In the genomic region with DNA sequence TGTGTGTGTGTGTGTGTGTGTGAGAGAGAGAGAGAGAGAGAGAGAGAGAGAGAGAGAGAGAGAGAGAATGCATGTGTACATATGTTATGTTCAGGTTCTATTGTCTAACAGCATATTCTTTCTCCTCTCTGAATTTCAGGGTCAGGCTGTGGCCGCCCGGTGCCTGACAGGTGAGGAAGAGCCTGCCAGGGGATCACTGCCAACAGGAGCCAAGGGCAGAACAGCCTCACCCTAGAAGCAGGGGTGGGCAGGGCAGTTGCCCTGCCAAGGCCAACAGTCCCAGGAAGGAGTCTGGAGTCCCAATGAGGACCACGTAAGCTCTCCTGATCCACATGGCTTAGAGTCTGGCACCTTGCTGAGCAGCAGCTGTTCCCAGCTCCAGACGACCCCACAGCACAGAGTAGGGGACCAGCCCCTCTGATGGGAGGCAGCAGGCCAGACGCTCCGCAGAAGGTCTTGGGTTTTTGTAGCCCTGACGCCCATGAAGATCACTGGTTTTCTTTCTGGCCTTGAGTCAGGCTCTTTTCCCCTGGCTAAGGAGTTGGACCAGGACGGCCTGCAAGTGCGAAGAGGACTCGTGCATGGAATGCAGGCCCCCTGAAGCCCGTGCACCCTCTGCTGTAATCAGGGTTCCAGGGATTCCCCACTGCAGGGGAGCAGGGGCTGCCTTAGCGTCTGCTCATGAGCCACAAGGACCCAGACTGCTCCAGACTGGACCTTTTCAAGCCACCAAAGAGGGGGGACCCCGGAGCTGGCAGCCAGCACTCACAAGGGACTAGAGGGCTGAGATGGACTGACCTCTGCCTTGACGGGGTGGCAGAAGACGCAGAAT, we compare ENCODE assay signal across 14 mouse cellular contexts. TPM values are rescaled to one million over a fixed set of nuclear protein-coding genes. Genes with fewer than 3 reads are reported as not detected.
DNase-seq lines count a peak whose midpoint lies in the region; ATAC-seq and TF ChIP-seq lines count a peak whose summit lies in the region.
"Had no signal": no experiment of that assay in that cellular context is flagged by ENCODE, and none has a peak within 500 bp of the region (broad histone marks: within the 10 kb centered on the region; RNA-seq: fewer than 3 reads in every experiment).

No protein-coding gene starts in this region.

- TF ChIP-seq CTCF in forebrain, postnatal 0 days (IDR thresholded peaks at IDR 0.05; ENCODE audit: low read depth), result no peak

- DNase-seq in forebrain, postnatal 0 days, result no peak
- DNase-seq in cerebellum, adult 18-20 months, result peak; percentile 70 to 73
- no peak for DNase-seq in left cerebral cortex, postnatal 36 days (ENCODE audit: low spot score in 2 of 2)
- DNase-seq in adrenal gland, adult (ENCODE audit: inconsistent age in 2 of 2, low spot score in 1 of 2), result no peak
- DNase-seq: adrenal gland, adult 2 months; gastrocnemius, postnatal 10 days; right cerebral cortex, postnatal 4 days; thymus, adult 2 months had no signal

- H3K4me1 ChIP-seq in forebrain, embryonic 15.5 days, result no peaks in the 10 kb centered on the region
- H3K4me1 ChIP-seq in forebrain, postnatal 0 days (ENCODE audit: insufficient read depth), result no peaks in the 10 kb centered on the region
- H3K4me1 ChIP-seq in midbrain, embryonic 13.5 days (replicated peaks), result peaks cover 10% of the 10 kb centered on the region; the same call in 1 of the 2 replicates
- H3K4me1 ChIP-seq in midbrain, embryonic 15.5 days, result 0 out of 2 replicates have a peak, but pooled peaks cover 3% of the 10 kb centered on the region
- peaks cover 16% of the 10 kb centered on the region for H3K4me1 ChIP-seq in hindbrain, embryonic 15.5 days (replicated peaks)
- H3K4me1 ChIP-seq: liver, embryonic 15.5 days had no signal

- 0 out of 2 replicates have a peak, but pooled peaks have one; percentile 53 for ATAC-seq in forebrain, embryonic 15.5 days (replicated peaks)
- ATAC-seq in forebrain, postnatal 0 days, result no peak
- ATAC-seq in midbrain, embryonic 13.5 days, result no peak
- no peak for ATAC-seq in midbrain, embryonic 15.5 days (replicated peaks)
- ATAC-seq in hindbrain, embryonic 15.5 days (ENCODE audit: low FRiP score, low read depth), result peak; percentile 66; the same call in 1 of the 2 replicates

- no peak overlapping the region for H3K4me3 ChIP-seq in forebrain, embryonic 15.5 days
- no peak overlapping the region for H3K4me3 ChIP-seq in forebrain, postnatal 0 days (ENCODE audit: low read depth, low read length)
- no peak overlapping the region for H3K4me3 ChIP-seq in midbrain, embryonic 13.5 days (replicated peaks)
- H3K4me3 ChIP-seq in midbrain, embryonic 15.5 days, result no peak overlapping the region
- H3K4me3 ChIP-seq in hindbrain, embryonic 15.5 days, result no peak overlapping the region
- H3K4me3 ChIP-seq: layer of hippocampus, adult 2 months; liver, embryonic 15.5 days had no signal

- no peak overlapping the region for H3K9ac ChIP-seq in forebrain, embryonic 15.5 days (replicated peaks)
- no peak overlapping the region for H3K9ac ChIP-seq in forebrain, postnatal 0 days
- H3K9ac ChIP-seq in midbrain, embryonic 13.5 days (replicated peaks), result peak overlapping the region; percentile 28; the same call in 1 of the 2 replicates
- no peak overlapping the region for H3K9ac ChIP-seq in midbrain, embryonic 15.5 days
- no peak overlapping the region for H3K9ac ChIP-seq in hindbrain, embryonic 15.5 days
- H3K9ac ChIP-seq: liver, embryonic 15.5 days had no signal

- H3K27me3 ChIP-seq in forebrain, embryonic 15.5 days, result no peaks in the 10 kb centered on the region
- no peaks in the 10 kb centered on the region for H3K27me3 ChIP-seq in forebrain, postnatal 0 days (ENCODE audit: insufficient read depth, low read length)
- no peaks in the 10 kb centered on the region for H3K27me3 ChIP-seq in midbrain, embryonic 13.5 days
- H3K27me3 ChIP-seq in midbrain, embryonic 15.5 days (replicated peaks), result no peaks in the 10 kb centered on the region
- H3K27me3 ChIP-seq in hindbrain, embryonic 15.5 days, result no peaks in the 10 kb centered on the region
- H3K27me3 ChIP-seq: liver, embryonic 15.5 days had no signal

- WGBS in forebrain, embryonic 15.5 days, result 85% methylated on average over 15 of the region's 15 CpGs
- WGBS in forebrain, postnatal 0 days, result 79% methylated on average over 15 of the region's 15 CpGs
- 90% methylated on average over 15 of the region's 15 CpGs for WGBS in midbrain, embryonic 13.5 days
- 84% methylated on average over 15 of the region's 15 CpGs for WGBS in midbrain, embryonic 15.5 days
- 77% methylated on average over 15 of the region's 15 CpGs for WGBS in hindbrain, embryonic 15.5 days

- H3K36me3 ChIP-seq in forebrain, embryonic 15.5 days, result peaks cover 18% of the 10 kb centered on the region
- peaks cover 47% of the 10 kb centered on the region for H3K36me3 ChIP-seq in forebrain, postnatal 0 days (ENCODE audit: insufficient read depth)
- peaks cover 43% of the 10 kb centered on the region for H3K36me3 ChIP-seq in midbrain, embryonic 13.5 days
- H3K36me3 ChIP-seq in midbrain, embryonic 15.5 days (replicated peaks), result peaks cover 7% of the 10 kb centered on the region; the same call in 1 of the 2 replicates
- peaks cover 18% of the 10 kb centered on the region for H3K36me3 ChIP-seq in hindbrain, embryonic 15.5 days

- H3K4me2 ChIP-seq in forebrain, embryonic 15.5 days (replicated peaks), result no peak overlapping the region
- no peak overlapping the region for H3K4me2 ChIP-seq in forebrain, postnatal 0 days (ENCODE audit: low read depth)
- no peak overlapping the region for H3K4me2 ChIP-seq in midbrain, embryonic 13.5 days (replicated peaks)
- H3K4me2 ChIP-seq in midbrain, embryonic 15.5 days, result no peak overlapping the region
- H3K4me2 ChIP-seq in hindbrain, embryonic 15.5 days, result no peak overlapping the region
- H3K4me2 ChIP-seq: liver, embryonic 15.5 days had no signal

- H3K27ac ChIP-seq in forebrain, embryonic 15.5 days (replicated peaks), result peak overlapping the region; percentile 46; the same call in 1 of the 2 replicates
- no peak overlapping the region for H3K27ac ChIP-seq in forebrain, postnatal 0 days (ENCODE audit: low read depth, low read length)
- H3K27ac ChIP-seq in midbrain, embryonic 13.5 days, result 0 out of 2 replicates have a peak overlapping the region, but pooled peaks have one; percentile 19
- no peak overlapping the region for H3K27ac ChIP-seq in midbrain, embryonic 15.5 days
- H3K27ac ChIP-seq in hindbrain, embryonic 15.5 days (replicated peaks), result peak overlapping the region; percentile 57
- H3K27ac ChIP-seq: layer of hippocampus, adult 2 months; liver, embryonic 15.5 days had no signal

- no peaks in the 10 kb centered on the region for H3K9me3 ChIP-seq in forebrain, embryonic 15.5 days
- no peaks in the 10 kb centered on the region for H3K9me3 ChIP-seq in forebrain, postnatal 0 days (ENCODE audit: low read length)
- H3K9me3 ChIP-seq in midbrain, embryonic 13.5 days, result no peaks in the 10 kb centered on the region
- H3K9me3 ChIP-seq in midbrain, embryonic 15.5 days, result no peaks in the 10 kb centered on the region
- H3K9me3 ChIP-seq in hindbrain, embryonic 15.5 days, result no peaks in the 10 kb centered on the region
- H3K9me3 ChIP-seq: liver, embryonic 15.5 days had no signal

- intact Hi-C loops in left cerebral cortex, postnatal 36 days (cut with DNase I), result no loop called here

RNA-seq across cellular contexts. Expression of a gene that starts 37.1 kb away (rescaled TPM):
- polyA plus RNA-seq in forebrain, embryonic 15.5 days (2015; fragmentation: Nextera tagmentation; extraction: Ambion mirVana), result 24.5 and 25.8 TPM in 2 replicates
- 27.4 and 30.7 TPM in 2 replicates for total RNA-seq in forebrain, postnatal 0 days (2014; rRNA removed)
- 16.0 and 22.1 TPM in 2 replicates for polyA plus RNA-seq in forebrain, postnatal 0 days (2015; fragmentation: Nextera tagmentation; extraction: Ambion mirVana)
- polyA plus RNA-seq in midbrain, embryonic 13.5 days (2015; fragmentation: Nextera tagmentation; extraction: Ambion mirVana), result 20.8 and 22.9 TPM in 2 replicates
- polyA plus RNA-seq in midbrain, embryonic 15.5 days (2015; fragmentation: Nextera tagmentation; extraction: Ambion mirVana), result 28.0 and 29.2 TPM in 2 replicates
- 26.8 and 30.3 TPM in 2 replicates for polyA plus RNA-seq in hindbrain, embryonic 15.5 days (2015; fragmentation: Nextera tagmentation; extraction: Ambion mirVana)
- 10 to 100 TPM; 93.3 to 94.1 TPM for total RNA-seq in left cerebral cortex, postnatal 36 days (2021)

RNA-seq across cellular contexts. Expression of a gene that starts 40.8 kb away (rescaled TPM):
- polyA plus RNA-seq in forebrain, embryonic 15.5 days (2015; fragmentation: Nextera tagmentation; extraction: Ambion mirVana), result 13.0 and 13.5 TPM in 2 replicates
- total RNA-seq in forebrain, postnatal 0 days (2014; rRNA removed), result 32.5 and 44.3 TPM in 2 replicates
- 14.3 and 15.0 TPM in 2 replicates for polyA plus RNA-seq in forebrain, postnatal 0 days (2015; fragmentation: Nextera tagmentation; extraction: Ambion mirVana)
- 13.5 and 14.4 TPM in 2 replicates for polyA plus RNA-seq in midbrain, embryonic 13.5 days (2015; fragmentation: Nextera tagmentation; extraction: Ambion mirVana)
- 12.1 and 12.8 TPM in 2 replicates for polyA plus RNA-seq in midbrain, embryonic 15.5 days (2015; fragmentation: Nextera tagmentation; extraction: Ambion mirVana)
- polyA plus RNA-seq in hindbrain, embryonic 15.5 days (2015; fragmentation: Nextera tagmentation; extraction: Ambion mirVana), result 10.8 and 12.4 TPM in 2 replicates
- total RNA-seq in left cerebral cortex, postnatal 36 days (2021), result 10 to 100 TPM; 26.6 to 30.7 TPM

RNA-seq across cellular contexts. Expression of a gene that starts 54.5 kb away (rescaled TPM):
- 8.5 and 8.7 TPM in 2 replicates for polyA plus RNA-seq in forebrain, embryonic 15.5 days (2015; fragmentation: Nextera tagmentation; extraction: Ambion mirVana)
- total RNA-seq in forebrain, postnatal 0 days (2014; rRNA removed), result 8.8 and 12.4 TPM in 2 replicates
- polyA plus RNA-seq in forebrain, postnatal 0 days (2015; fragmentation: Nextera tagmentation; extraction: Ambion mirVana), result 3.5 and 4.5 TPM in 2 replicates
- polyA plus RNA-seq in midbrain, embryonic 13.5 days (2015; fragmentation: Nextera tagmentation; extraction: Ambion mirVana), result 8.2 and 9.6 TPM in 2 replicates
- 7.3 and 8.0 TPM in 2 replicates for polyA plus RNA-seq in midbrain, embryonic 15.5 days (2015; fragmentation: Nextera tagmentation; extraction: Ambion mirVana)
- 7.1 and 8.6 TPM in 2 replicates for polyA plus RNA-seq in hindbrain, embryonic 15.5 days (2015; fragmentation: Nextera tagmentation; extraction: Ambion mirVana)
- 10 to 100 TPM; 17.2 to 21.7 TPM for total RNA-seq in left cerebral cortex, postnatal 36 days (2021)

Comparison
In these comparisons a context has a peak if more than half of its experiments do, and no peak if none do; other contexts are left out.
1. ATAC-seq: peak in forebrain, embryonic 15.5 days (single experiment) and hindbrain, embryonic 15.5 days (single experiment); none in forebrain, postnatal 0 days (single experiment), midbrain, embryonic 13.5 days (single experiment) and midbrain, embryonic 15.5 days (single experiment).
2. H3K27ac ChIP-seq: peak in forebrain, embryonic 15.5 days (single experiment), midbrain, embryonic 13.5 days (single experiment) and hindbrain, embryonic 15.5 days (single experiment); none in forebrain, postnatal 0 days (single experiment) and midbrain, embryonic 15.5 days (single experiment).
3. DNase-seq: peak in cerebellum, adult 18-20 months (2 of 2); none in forebrain, postnatal 0 days (single experiment), left cerebral cortex, postnatal 36 days (0 of 2) and adrenal gland, adult (0 of 2).